Mouse (Mus musculus) kidney, postnatal 25 days (tissue): ENCODE results near the gene Prr12.

ENCODE experiments used
- DNase-seq, 2 experiments: peaks; one replicate each; pipeline ENCODE4 v3.0.0; 2021; ENCODE audit warnings: mixed read lengths in 2 of 2

Prr12 gene

GRCm38 (mm10) chr7:45019031-45019571 is 33.6 kb downstream of the Prr12 start:
- peak; percentile 74 to 88 for DNase-seq

- peak; percentile 92 to 97 for DNase-seq
These were observed 35.2 kb downstream of the Prr12 start, which contains the start of gene Rras for GRCm38 (mm10) chr7:45017242-45018061. Gene Rras (plus strand): TSS chr7:45017961.

GRCm38 (mm10) chr7:45016761-45017160 is 35.9 kb downstream of the Prr12 start:
- no peak for DNase-seq

- peak; percentile 100 for DNase-seq
These were observed 36.6 kb downstream of the Prr12 start, which contains the start of gene Scaf1 for GRCm38 (mm10) chr7:45015957-45016612. Gene Scaf1 (minus strand): TSS chr7:45016363.

- DNase-seq = no peak
These were observed 37.2 kb downstream of the Prr12 start for GRCm38 (mm10) chr7:45015344-45015956.

GRCm38 (mm10) chr7:45014096-45014451 is 38.6 kb downstream of the Prr12 start:
- no peak for DNase-seq

- DNase-seq = no peak
These were observed 39.1 kb downstream of the Prr12 start for GRCm38 (mm10) chr7:45013366-45014095.

- DNase-seq = no peak
These were observed 39.9 kb downstream of the Prr12 start for GRCm38 (mm10) chr7:45012824-45013223.

- no peak for DNase-seq
These were observed 40.7 kb downstream of the Prr12 start for GRCm38 (mm10) chr7:45012011-45012410.

- no peak for DNase-seq
These were observed 44.3 kb downstream of the Prr12 start for GRCm38 (mm10) chr7:45008411-45008810.

- no peak for DNase-seq
These were observed 44.8 kb downstream of the Prr12 start for GRCm38 (mm10) chr7:45007846-45008245.

- DNase-seq = no peak
These were observed 45.5 kb downstream of the Prr12 start for GRCm38 (mm10) chr7:45007141-45007540.

- no peak for DNase-seq
These were observed 46.2 kb downstream of the Prr12 start for GRCm38 (mm10) chr7:45006503-45006902.

- no peak for DNase-seq
These were observed 47.2 kb downstream of the Prr12 start for GRCm38 (mm10) chr7:45005321-45005992.

- DNase-seq = no peak
These were observed 48.1 kb downstream of the Prr12 start for GRCm38 (mm10) chr7:45004546-45004945.

GRCm38 (mm10) chr7:45002440-45002839 is 50.2 kb downstream of the Prr12 start:
- no peak for DNase-seq

GRCm38 (mm10) chr7:45000539-45001114 is 52.1 kb downstream of the Prr12 start:
- peak in 1 of 2 experiments; percentile 64 for DNase-seq

- DNase-seq = peak; percentile 44 to 67
These were observed 52.9 kb downstream of the Prr12 start for GRCm38 (mm10) chr7:44999753-45000152.

GRCm38 (mm10) chr7:44998501-44998955 is 54.2 kb downstream of the Prr12 start, which contains the start of gene Bcl2l12:
Gene Bcl2l12 (minus strand): TSS chr7:44998712.
- DNase-seq = peak; percentile 82 to 91

GRCm38 (mm10) chr7:44997940-44998428 is 54.7 kb downstream of the Prr12 start:
- DNase-seq = no peak
